In genomic region chr5:123064207-123064606, GRCm38 (mm10) we compare ENCODE assay signal across 8 mouse cellular contexts. TPM values are rescaled to one million over a fixed set of nuclear protein-coding genes. Genes with fewer than 3 reads are reported as not detected.
DNase-seq lines count a peak whose midpoint lies in the region; ATAC-seq lines count a peak whose summit lies in the region.

No protein-coding gene starts in this region.

- WGBS in limb, embryonic 15.5 days, result 23% methylated on average over 6 of the region's 6 CpGs

- peaks cover 12% of the 10 kb centered on the region for H3K4me1 ChIP-seq in limb, embryonic 15.5 days

- H3K9me3 ChIP-seq in limb, embryonic 15.5 days, result no peaks in the 10 kb centered on the region

- H3K36me3 ChIP-seq in limb, embryonic 15.5 days, result no peaks in the 10 kb centered on the region

- peak; percentile 48 for ATAC-seq in erythroblast, adult 5-6 weeks (replicated peaks; ENCODE audit: low FRiP score, poor library complexity, severe bottlenecking)
- no peak for ATAC-seq in limb, embryonic 15.5 days (ENCODE audit: insufficient number of reproducible peaks, low FRiP score, low TSS enrichment, low read depth)
- ATAC-seq in granulocyte monocyte progenitor cell, adult 5-6 weeks (replicated peaks; ENCODE audit: poor library complexity, severe bottlenecking), result no peak

- H3K9ac ChIP-seq in limb, embryonic 15.5 days, result no peak overlapping the region

- DNase-seq in kidney, adult 9 months, result peak; percentile 70
- DNase-seq in kidney, adult 18-20 months, result no peak
- peak; percentile 85 for DNase-seq in ES-CJ7 (ENCODE audit: low read depth, low spot score)
- peak; percentile 93 for DNase-seq in brain, adult 2 months (ENCODE audit: low read depth, low spot score)
- DNase-seq in right cerebral cortex, postnatal 10 days (ENCODE audit: low spot score in 2 of 2), result peak; percentile 50 to 83

- 0 out of 2 replicates have a peak overlapping the region, but pooled peaks have one; percentile 8 for H3K27ac ChIP-seq in limb, embryonic 15.5 days

- H3K4me3 ChIP-seq in limb, embryonic 15.5 days, result no peak overlapping the region

- no peak overlapping the region for H3K4me2 ChIP-seq in limb, embryonic 15.5 days

- no peaks in the 10 kb centered on the region for H3K27me3 ChIP-seq in limb, embryonic 15.5 days

RNA-seq across cellular contexts. Expression of gene Tmem120b, which starts 4.0 kb away (rescaled TPM):
- total RNA-seq in erythroblast, adult 5-6 weeks (2015; ENCODE audit: low replicate concordance), result 14.4 and 28.6 TPM in 2 replicates
- total RNA-seq in erythroblast, adult 5-6 weeks (2017; ENCODE audit: low replicate concordance), result 25.6 and 61.1 TPM in 2 replicates
- 18.8 and 23.1 TPM in 2 replicates for polyA plus RNA-seq in limb, embryonic 15.5 days (2015; fragmentation: Nextera tagmentation; extraction: Ambion mirVana)
- 1.8 and 3.1 TPM in 2 replicates for total RNA-seq in granulocyte monocyte progenitor cell, adult 5-6 weeks (2014; fragmentation: Nextera tagmentation)
- 1.6 and 2.3 TPM in 2 replicates for total RNA-seq in granulocyte monocyte progenitor cell, adult 5-6 weeks (2017)

RNA-seq across cellular contexts. Expression of gene Morn3, which starts 17.4 kb away (rescaled TPM):
- not detected in 2 replicates for total RNA-seq in erythroblast, adult 5-6 weeks (2015; ENCODE audit: low replicate concordance)
- not detected in 2 replicates for total RNA-seq in erythroblast, adult 5-6 weeks (2017; ENCODE audit: low replicate concordance)
- polyA plus RNA-seq in limb, embryonic 15.5 days (2015; fragmentation: Nextera tagmentation; extraction: Ambion mirVana), result 1.0 TPM in 1 of 2 replicates, not detected in the other
- 0.58 TPM in 1 of 2 replicates, not detected in the other for total RNA-seq in granulocyte monocyte progenitor cell, adult 5-6 weeks (2014; fragmentation: Nextera tagmentation)
- not detected in 2 replicates for total RNA-seq in granulocyte monocyte progenitor cell, adult 5-6 weeks (2017)

RNA-seq across cellular contexts. Expression of gene Orai1, which starts 49.3 kb away (rescaled TPM):
- total RNA-seq in erythroblast, adult 5-6 weeks (2015; ENCODE audit: low replicate concordance), result 23.6 and 25.1 TPM in 2 replicates
- total RNA-seq in erythroblast, adult 5-6 weeks (2017; ENCODE audit: low replicate concordance), result 0.84 and 7.8 TPM in 2 replicates
- polyA plus RNA-seq in limb, embryonic 15.5 days (2015; fragmentation: Nextera tagmentation; extraction: Ambion mirVana), result 16.4 and 18.2 TPM in 2 replicates
- 40.9 and 43.8 TPM in 2 replicates for total RNA-seq in granulocyte monocyte progenitor cell, adult 5-6 weeks (2014; fragmentation: Nextera tagmentation)
- total RNA-seq in granulocyte monocyte progenitor cell, adult 5-6 weeks (2017), result 15.6 and 22.4 TPM in 2 replicates
